Mouse (Mus musculus): Measurements from ENCODE around the gene Sf1.

GRCm38 (mm10) chr19:6338716-6339115 is 24.8 kb upstream of the Sf1 start:
- TF ChIP-seq CTCF (IDR thresholded peaks at IDR 0.05; ENCODE audit: low read depth, low read length) (no peak), POLR2A (IDR thresholded peaks at IDR 0.05; ENCODE audit: borderline replicate concordance, low read depth, low read length) (no peak)

Data from bone marrow macrophage, adult 2 months (primary cell).